Mouse (Mus musculus) layer of hippocampus, adult 18-20 months (tissue): ENCODE measurements around the gene Szt2. TPM values are rescaled to one million over a fixed set of nuclear protein-coding genes. Genes with fewer than 3 reads are reported as not detected.

Source experiments
- total RNA-seq, 2 experiments: library from RNA; stranded (reverse); gene quantifications; 2 replicates each; pipeline ENCODE4 v1.2.3; 2021

Gene Szt2
- total RNA-seq, 2 experiments from 2014 or later = 29.7 to 34.4 TPM

Other genes with a start within 250 kb of the Szt2 start
- gene Kdm4a, start 229.2 kb downstream of the Szt2 start, total RNA-seq = 10 to 100 TPM; 42.5 to 44.2 TPM
- 10 to 100 TPM; 67.6 to 77.5 TPM for gene Ptprf, start 117.9 kb downstream of the Szt2 start, total RNA-seq
- gene Med8, start 64 bp upstream of the Szt2 start, total RNA-seq = 10 to 100 TPM; 47.3 to 52.7 TPM
- gene Elovl1, start 18.8 kb upstream of the Szt2 start, total RNA-seq = 10 to 100 TPM; 18.4 to 19.7 TPM
- under 1 TPM; 0.57 to 0.61 TPM for gene Cdc20, start 28.1 kb upstream of the Szt2 start, total RNA-seq
- not detected for gene Mpl, start 48.2 kb upstream of the Szt2 start, total RNA-seq
- gene Tie1, start 80.8 kb upstream of the Szt2 start, total RNA-seq = 1 to 10 TPM; 4.8 to 5.9 TPM
- not detected for gene 2610528J11Rik, start 117.7 kb upstream of the Szt2 start, total RNA-seq
- gene Tmem125, start 134.8 kb upstream of the Szt2 start, total RNA-seq = 1 to 10 TPM; 6.7 to 7.1 TPM
- under 1 TPM; 0.41 to 0.84 TPM for gene Cfap57, start 211.5 kb upstream of the Szt2 start, total RNA-seq
- 10 to 100 TPM; 58.4 to 62.8 TPM for gene Ebna1bp2, start 211.5 kb upstream of the Szt2 start, total RNA-seq
- gene Olfr62, start 249.7 kb upstream of the Szt2 start, total RNA-seq = not detected